Mouse (Mus musculus) embryonic facial prominence, embryonic 12.5 days (tissue): ENCODE data around the gene Cox6b2. TPM values are rescaled to one million over a fixed set of nuclear protein-coding genes. Genes with fewer than 3 reads are reported as not detected.

Source experiments
- ATAC-seq: fragments of 200-750 bp; cut with Nextera tagmentation; 2 replicates; pipeline ENCODE4 v1.8.0; 2017; ENCODE audit not compliant: insufficient number of reproducible peaks, insufficient read depth, low FRiP score, low TSS enrichment
- H3K27ac ChIP-seq: fragments of 300-500 bp; sonication (generic); 2 replicates; pipeline ENCODE4 v1.5.1; 2016; ENCODE audit warnings: mild to moderate bottlenecking
- H3K27me3 ChIP-seq: fragments of 300-500 bp; sonication (generic); 2 replicates; pipeline ENCODE4 v1.6.1; 2016; ENCODE audit warnings: mild to moderate bottlenecking, moderate library complexity
- H3K36me3 ChIP-seq: fragments of 300-500 bp; sonication (generic); 2 replicates; pipeline ENCODE4 v1.6.1; 2016; ENCODE audit warnings: mild to moderate bottlenecking
- H3K4me1 ChIP-seq: fragments of 300-500 bp; sonication (generic); 2 replicates; pipeline ENCODE4 v1.6.1; 2016
- H3K4me2 ChIP-seq: fragments of 300-500 bp; sonication (generic); replicated peaks from 2 replicates; pipeline ENCODE4 v1.6.1; 2016; ENCODE audit warnings: mild to moderate bottlenecking, moderate library complexity
- H3K4me3 ChIP-seq: fragments of 300-500 bp; sonication (generic); 2 replicates; pipeline ENCODE4 v1.5.1; 2016; ENCODE audit warnings: mild to moderate bottlenecking
- H3K9ac ChIP-seq: fragments of 300-500 bp; sonication (generic); 2 replicates; pipeline ENCODE4 v1.6.1; 2016; ENCODE audit warnings: mild to moderate bottlenecking, moderate library complexity
- H3K9me3 ChIP-seq: fragments of 300-500 bp; sonication (generic); 2 replicates; pipeline ENCODE4 v1.6.1; 2016; ENCODE audit warnings: mild to moderate bottlenecking, moderate library complexity
- WGBS: fragments of 180-500 bp; shearing (Covaris S2); methylation state at CpG from one replicate; pipeline ENCODE4 v1.1.7; 2016; 5-methylcytosine and 5-hydroxymethylcytosine counted together
- polyA plus RNA-seq: library from polyadenylated mRNA; unstranded; fragments of >200 nt; fragmentation: Nextera tagmentation; extraction: Ambion mirVana; gene quantifications from 2 replicates; pipeline ENCODE4 v1.2.1, GENCODE M21; 2016

Cox6b2 gene
- polyA plus RNA-seq, 1 experiment from 2014 or later: 66.1 TPM

GRCm38 (mm10) chr7:4751971-4752820 is 698 bp downstream of the Cox6b2 start:
- peak overlapping the region; percentile 19; the same call in 1 of the 2 replicates for H3K9ac ChIP-seq

GRCm38 (mm10) chr7:4749169-4749568 is 3.7 kb downstream of the Cox6b2 start:
- H3K9me3 ChIP-seq: no peaks in the 10 kb centered on the region
- no peak overlapping the region for H3K27ac ChIP-seq
- H3K36me3 ChIP-seq: peaks cover 27% of the 10 kb centered on the region
- no peak overlapping the region for H3K9ac ChIP-seq
- no peaks in the 10 kb centered on the region for H3K27me3 ChIP-seq
- no peak overlapping the region for H3K4me2 ChIP-seq
- peaks cover 10% of the 10 kb centered on the region; the same call in 1 of the 2 replicates for H3K4me1 ChIP-seq
- 78% methylated on average over 2 of the region's 2 CpGs for WGBS
- H3K4me3 ChIP-seq: no peak overlapping the region
- ATAC-seq: no peak

More at GRCm38 (mm10) chr7:4751971-4752820, 698 bp downstream of the Cox6b2 start:
- Histone ChIP-seq H3K27me3 (no peaks in the 10 kb centered on the region), H3K9me3 (no peaks in the 10 kb centered on the region), H3K4me3 (peak overlapping the region; percentile 43), H3K4me2 (peak overlapping the region; percentile 47), H3K4me1 (peaks cover 10% of the 10 kb centered on the region; the same call in 1 of the 2 replicates), H3K36me3 (peaks cover under 1% of the 10 kb centered on the region; the same call in 1 of the 2 replicates), H3K27ac (peak overlapping the region; percentile 86)
- WGBS: 2% methylated on average over 30 of the region's 30 CpGs
- ATAC-seq: peak; percentile 70

- Histone ChIP-seq H3K4me1 (peaks cover 10% of the 10 kb centered on the region; the same call in 1 of the 2 replicates), H3K27me3 (no peaks in the 10 kb centered on the region), H3K9me3 (no peaks in the 10 kb centered on the region), H3K27ac (no peak overlapping the region), H3K4me3 (no peak overlapping the region), H3K4me2 (no peak overlapping the region), H3K9ac (no peak overlapping the region), H3K36me3 (peaks cover 35% of the 10 kb centered on the region)
- no peak for ATAC-seq
- WGBS: 75% methylated on average over 4 of the region's 4 CpGs
Observed at GRCm38 (mm10) chr7:4748321-4748720, 4.6 kb downstream of the Cox6b2 start.

- no peak overlapping the region for H3K9ac ChIP-seq
- ATAC-seq: no peak
- no peak overlapping the region for H3K4me3 ChIP-seq
- H3K27ac ChIP-seq: no peak overlapping the region
- no peaks in the 10 kb centered on the region for H3K9me3 ChIP-seq
- H3K27me3 ChIP-seq: no peaks in the 10 kb centered on the region
- H3K4me2 ChIP-seq: no peak overlapping the region
- H3K36me3 ChIP-seq: peaks cover 45% of the 10 kb centered on the region
- peaks cover 14% of the 10 kb centered on the region; the same call in 1 of the 2 replicates for H3K4me1 ChIP-seq
- 72% methylated on average over 9 of the region's 9 CpGs for WGBS
Observed at GRCm38 (mm10) chr7:4747156-4747899, 5.6 kb downstream of the Cox6b2 start.

- ATAC-seq: no peak; the same call in 1 of the 2 replicates
Observed at GRCm38 (mm10) chr7:4746326-4746980, 6.4 kb downstream of the Cox6b2 start.

GRCm38 (mm10) chr7:4744886-4745285 is 8.0 kb downstream of the Cox6b2 start:
- Histone ChIP-seq H3K4me3 (no peak overlapping the region), H3K36me3 (peaks cover 50% of the 10 kb centered on the region), H3K9ac (no peak overlapping the region), H3K4me1 (peaks cover 18% of the 10 kb centered on the region), H3K9me3 (no peaks in the 10 kb centered on the region), H3K27me3 (no peaks in the 10 kb centered on the region), H3K4me2 (no peak overlapping the region), H3K27ac (no peak overlapping the region)
- 95% methylated on average over 6 of the region's 6 CpGs for WGBS
- no peak for ATAC-seq

More at GRCm38 (mm10) chr7:4746326-4746980, 6.4 kb downstream of the Cox6b2 start:
- H3K4me1 ChIP-seq: peaks cover 15% of the 10 kb centered on the region
- no peak overlapping the region for H3K9ac ChIP-seq
- WGBS: 88% methylated on average over 22 of the region's 22 CpGs
- no peak overlapping the region for H3K4me3 ChIP-seq
- H3K9me3 ChIP-seq: no peaks in the 10 kb centered on the region
- no peak overlapping the region for H3K4me2 ChIP-seq
- no peaks in the 10 kb centered on the region for H3K27me3 ChIP-seq
- H3K36me3 ChIP-seq: peaks cover 50% of the 10 kb centered on the region
- H3K27ac ChIP-seq: no peak overlapping the region

- no peak for ATAC-seq
- Histone ChIP-seq H3K4me3 (no peak overlapping the region), H3K9me3 (no peaks in the 10 kb centered on the region), H3K4me2 (no peak overlapping the region), H3K4me1 (peaks cover 24% of the 10 kb centered on the region), H3K27ac (no peak overlapping the region), H3K9ac (no peak overlapping the region), H3K36me3 (peaks cover 50% of the 10 kb centered on the region), H3K27me3 (no peaks in the 10 kb centered on the region)
- 77% methylated on average over 2 of the region's 2 CpGs for WGBS
Observed at GRCm38 (mm10) chr7:4743354-4743753, 9.5 kb downstream of the Cox6b2 start.

GRCm38 (mm10) chr7:4742482-4742819 is 10.4 kb downstream of the Cox6b2 start:
- peaks cover 50% of the 10 kb centered on the region for H3K36me3 ChIP-seq
- no peak overlapping the region for H3K9ac ChIP-seq
- H3K4me2 ChIP-seq: no peak overlapping the region
- no peaks in the 10 kb centered on the region for H3K27me3 ChIP-seq
- peaks cover 24% of the 10 kb centered on the region for H3K4me1 ChIP-seq
- no peak overlapping the region for H3K4me3 ChIP-seq
- ATAC-seq: no peak
- H3K9me3 ChIP-seq: no peaks in the 10 kb centered on the region
- no peak overlapping the region for H3K27ac ChIP-seq
- 92% methylated on average over 6 of the region's 6 CpGs for WGBS

GRCm38 (mm10) chr7:4741672-4742481 is 11.0 kb downstream of the Cox6b2 start:
- peaks cover 24% of the 10 kb centered on the region for H3K4me1 ChIP-seq
- H3K9ac ChIP-seq: peak overlapping the region; percentile 77; the same call in 1 of the 2 replicates
- H3K4me2 ChIP-seq: peak overlapping the region; percentile 85
- no peak overlapping the region for H3K27ac ChIP-seq
- H3K4me3 ChIP-seq: peak overlapping the region; percentile 73; the same call in 1 of the 2 replicates
- H3K36me3 ChIP-seq: peaks cover 47% of the 10 kb centered on the region
- H3K27me3 ChIP-seq: no peaks in the 10 kb centered on the region
- H3K9me3 ChIP-seq: no peaks in the 10 kb centered on the region
- ATAC-seq: no peak
- 86% methylated on average over 21 of the region's 21 CpGs for WGBS

GRCm38 (mm10) chr7:4741151-4741550 is 11.7 kb downstream of the Cox6b2 start:
- peaks cover 24% of the 10 kb centered on the region for H3K4me1 ChIP-seq
- WGBS: 6% methylated on average over 4 of the region's 4 CpGs
- H3K9ac ChIP-seq: peak overlapping the region; percentile 77
- H3K27ac ChIP-seq: peak overlapping the region; percentile 90
- peak overlapping the region; percentile 73 for H3K4me3 ChIP-seq
- H3K27me3 ChIP-seq: no peaks in the 10 kb centered on the region
- H3K36me3 ChIP-seq: peaks cover 39% of the 10 kb centered on the region
- no peak for ATAC-seq
- peak overlapping the region; percentile 85 for H3K4me2 ChIP-seq
- no peaks in the 10 kb centered on the region for H3K9me3 ChIP-seq
